Mouse (Mus musculus): Measurements from ENCODE around the gene Fam81a.

DNA sequence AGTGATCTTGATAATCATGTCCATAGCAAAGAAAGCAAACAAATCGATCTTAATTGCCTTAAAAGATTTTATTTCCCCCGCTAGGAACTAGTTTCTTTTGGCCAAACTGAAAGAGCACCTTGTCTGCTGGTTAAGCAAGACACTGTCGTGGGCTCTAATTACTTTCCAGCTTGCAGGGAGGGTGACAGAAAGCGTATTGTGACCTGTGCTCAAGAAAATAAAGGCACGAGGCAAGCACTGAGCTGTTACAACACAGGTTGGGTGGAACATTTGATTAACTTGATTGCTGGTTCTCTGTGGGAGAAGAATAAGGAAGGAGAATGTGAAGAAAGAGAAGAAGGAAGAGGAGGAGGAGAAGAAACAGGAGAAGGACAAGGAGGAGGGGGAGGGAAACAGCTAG is 94.1 kb downstream of the Fam81a start:
- TF ChIP-seq CTCF (IDR thresholded peaks at IDR 0.05; ENCODE audit: borderline replicate concordance, control insufficient read depth, extremely low read depth, insufficient read depth, low read length, poor library complexity), result no peak
- no peak for TF ChIP-seq POLR2A (IDR thresholded peaks at IDR 0.05; ENCODE audit: control insufficient read depth, extremely low read depth, insufficient read depth, low read length, poor library complexity)
